Mouse (Mus musculus) frontal cortex, postnatal 10 days (tissue): ENCODE measurements at regions not wholly inside any gene's neighbourhood (a gene's known extent, or its start where the extent isn't known, plus 50 kb on each side); places are given as distances from the start of the nearest gene placed in this dataset.
"Not testable (repeated sequence)": the region's sequence is repeated elsewhere in the genome, so short reads cannot be mapped to it uniquely, and the experiment has no call there.

ENCODE experiments used
- DNase-seq, 2 experiments: peaks; one replicate each; pipeline ENCODE4 v3.0.0; 2022; ENCODE audit warnings: low spot score in 2 of 2, mixed read lengths in 1 of 2

DNA sequence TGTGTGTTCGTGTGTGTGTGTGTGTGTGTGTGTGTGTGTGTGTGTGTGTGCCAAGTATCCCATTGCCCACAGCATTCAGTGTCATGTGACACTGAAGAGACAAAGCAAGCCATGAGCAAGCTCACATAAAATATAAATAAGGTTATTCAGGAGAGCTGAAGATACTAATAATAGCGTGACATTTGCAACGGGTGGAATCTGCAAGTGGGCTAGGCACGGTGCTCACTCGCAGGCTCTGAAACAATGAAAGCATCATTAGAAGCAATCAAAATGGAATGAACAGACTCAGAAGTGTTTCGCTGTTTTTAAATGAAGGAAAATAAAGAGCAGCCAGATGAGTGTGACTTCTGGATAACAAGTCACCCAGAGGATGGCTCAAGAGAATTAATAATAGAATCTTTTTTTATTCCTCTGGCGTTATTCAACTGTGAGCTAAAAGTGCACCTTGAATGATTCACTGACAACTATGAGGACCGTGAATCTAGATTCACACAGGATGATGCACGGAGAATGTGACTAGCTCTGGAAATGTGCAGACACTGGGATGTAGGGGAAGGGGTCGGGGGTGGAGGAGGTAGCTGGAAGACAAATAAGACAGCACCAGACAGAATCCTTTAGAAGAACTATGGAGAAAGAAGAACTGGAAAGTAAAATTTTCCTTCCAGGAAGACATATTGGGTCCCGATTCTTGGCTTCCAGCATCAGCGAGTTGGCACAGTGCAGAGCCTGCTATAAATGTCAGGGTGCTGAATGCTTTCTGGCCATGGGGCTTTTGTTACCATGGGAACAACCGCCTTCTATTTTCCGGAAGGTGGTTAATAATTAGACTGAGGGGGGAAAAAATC is 55.3 kb downstream of the Actbl2 start:
- DNase-seq: peak; percentile 15 to 27

GRCm38 (mm10) chr13:111310693-111311045 is 55.9 kb downstream of the Actbl2 start:
- DNase-seq: no peak

GRCm38 (mm10) chr13:111313506-111313905 is 58.7 kb downstream of the Actbl2 start:
- DNase-seq: not testable (repeated sequence)

- not testable (repeated sequence) for DNase-seq
Observed at GRCm38 (mm10) chr13:111317876-111318275, 63.1 kb downstream of the Actbl2 start.

GRCm38 (mm10) chr13:111323206-111323605 is 68.4 kb downstream of the Actbl2 start:
- no peak for DNase-seq

GRCm38 (mm10) chr13:111326096-111326665 is 71.4 kb downstream of the Actbl2 start:
- no peak for DNase-seq

DNA sequence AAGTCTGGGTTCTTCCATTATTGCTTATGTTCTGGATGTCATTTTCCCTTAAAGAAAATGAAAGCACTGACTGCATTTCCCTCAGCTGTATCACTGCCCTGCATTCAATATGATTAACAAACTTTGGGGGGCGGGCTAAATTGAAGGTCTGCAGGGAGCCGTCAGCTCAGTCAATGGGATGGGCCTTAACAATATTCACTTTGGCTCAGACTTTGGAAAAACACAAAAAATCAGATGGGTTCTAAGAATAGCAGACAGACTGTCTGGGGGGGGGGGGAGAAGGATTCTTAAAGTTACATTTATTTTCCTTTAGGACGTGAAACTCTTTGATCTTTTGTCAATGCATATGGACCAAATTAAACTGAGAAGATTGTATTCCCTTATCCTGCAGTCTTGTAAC is 78.2 kb downstream of the Actbl2 start:
- DNase-seq: no peak

GRCm38 (mm10) chr13:111333851-111334250 is 79.0 kb downstream of the Actbl2 start:
- no peak for DNase-seq

GRCm38 (mm10) chr13:111334258-111335052 is 79.6 kb downstream of the Actbl2 start:
- DNase-seq: no peak

GRCm38 (mm10) chr13:111344981-111345380 is 90.2 kb downstream of the Actbl2 start:
- no peak for DNase-seq

- DNase-seq: no peak
Observed at GRCm38 (mm10) chr13:111345486-111346440, 91.0 kb downstream of the Actbl2 start.

- DNase-seq: no peak
Observed at GRCm38 (mm10) chr13:111356520-111357456, 102.0 kb downstream of the Actbl2 start.

GRCm38 (mm10) chr13:111361456-111361855 is 106.6 kb downstream of the Actbl2 start:
- DNase-seq: no peak

DNA sequence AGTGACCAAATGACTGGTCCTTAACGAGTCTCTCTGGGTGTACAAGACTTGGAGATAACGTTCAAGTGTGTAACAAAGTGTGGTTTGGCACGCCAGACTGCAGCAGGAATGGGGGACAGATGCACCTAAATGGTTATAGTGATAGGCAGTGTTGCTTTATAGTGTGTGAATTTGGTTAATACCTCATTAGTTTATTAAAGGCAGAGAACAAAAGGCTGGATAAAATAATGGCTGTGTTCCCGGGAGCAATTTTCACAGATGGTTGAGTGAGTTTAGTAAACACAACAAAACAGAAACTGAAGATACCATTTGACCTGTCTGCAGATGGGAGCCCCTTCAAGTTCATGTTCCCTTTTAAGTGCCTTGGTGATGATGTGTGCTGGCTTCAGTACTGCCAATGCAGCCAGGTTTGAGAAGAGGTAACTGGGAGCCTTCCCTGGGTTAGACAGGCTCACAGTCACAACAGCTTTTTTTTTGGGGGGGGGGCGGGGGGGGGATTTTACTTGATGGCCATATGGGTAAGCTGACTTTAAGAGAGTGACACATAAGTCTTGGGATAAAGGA is 108.4 kb downstream of the Actbl2 start:
- DNase-seq: no peak

DNA sequence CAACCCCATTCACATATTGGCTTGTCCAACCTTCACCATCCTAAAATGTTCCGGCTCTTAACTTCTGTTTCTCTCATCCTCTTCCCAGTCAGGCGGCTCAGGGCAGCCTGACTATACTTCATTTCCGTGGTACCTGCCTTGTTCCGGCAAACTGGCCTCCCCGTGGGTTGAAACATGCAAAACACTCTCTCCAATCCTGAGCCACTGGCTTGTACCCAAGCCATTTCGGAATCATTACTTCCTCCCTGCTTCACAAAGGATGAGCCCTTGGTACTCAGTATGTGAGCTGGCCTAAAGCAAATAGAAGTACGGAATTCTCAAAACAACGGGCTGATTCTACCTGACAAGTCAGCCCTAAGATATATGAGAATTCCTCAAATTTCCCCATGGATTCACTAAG is 112.1 kb downstream of the Actbl2 start:
- DNase-seq: no peak

DNA sequence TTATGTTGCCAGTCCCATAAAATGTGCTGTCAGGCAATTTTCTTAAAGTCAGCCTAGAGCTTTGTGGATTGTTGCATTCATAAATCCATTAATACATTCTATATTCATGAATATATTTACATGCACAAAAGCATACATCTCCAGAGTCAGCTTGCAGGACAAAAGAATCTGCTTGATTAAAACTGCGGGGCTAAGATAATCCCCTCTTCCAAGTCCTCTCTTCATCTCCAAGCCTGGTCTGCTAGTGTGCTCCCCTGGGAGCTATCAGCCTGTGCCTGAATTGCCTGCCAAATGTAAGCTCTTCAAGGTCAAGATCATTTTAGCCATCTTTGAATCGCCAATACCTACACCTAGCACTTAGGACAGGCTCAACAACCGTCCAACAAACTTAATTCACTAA is 112.8 kb downstream of the Actbl2 start:
- no peak for DNase-seq

DNA sequence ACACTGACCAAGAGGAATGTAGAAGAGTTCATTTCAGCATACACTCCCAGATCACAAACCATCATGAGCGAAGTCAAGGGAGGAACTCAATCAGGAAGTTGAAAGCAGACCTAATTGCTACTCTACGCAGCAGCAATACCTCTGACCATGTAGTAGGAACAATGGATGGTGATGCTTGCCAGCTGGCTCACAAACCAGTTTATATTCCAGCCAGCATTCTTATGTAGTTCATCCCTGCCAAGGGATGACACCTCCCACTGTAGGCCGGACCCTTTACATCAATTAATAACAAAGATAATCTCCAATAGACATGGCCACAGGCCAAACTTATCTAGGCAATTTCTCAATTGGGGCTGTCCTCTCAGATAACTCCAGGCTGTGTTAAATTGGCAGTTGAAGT is 115.1 kb downstream of the Actbl2 start:
- no peak for DNase-seq

- no peak for DNase-seq
Observed at GRCm38 (mm10) chr13:111373281-111373680, 116.6 kb downstream of the Gpbp1 start.

GRCm38 (mm10) chr13:111373801-111374200 is 116.1 kb downstream of the Gpbp1 start:
- DNase-seq: no peak
